Mouse (Mus musculus) liver, embryonic 14.5 days (tissue): ENCODE measurements around the gene Hif3a. TPM values are rescaled to one million over a fixed set of nuclear protein-coding genes. Genes with fewer than 3 reads are reported as not detected.

Experiments
- ATAC-seq: fragments of 200-750 bp; cut with Nextera tagmentation; 2 replicates; pipeline ENCODE4 v1.8.0; 2017; ENCODE audit warnings: moderate number of reproducible peaks, mild to moderate bottlenecking, moderate library complexity; ENCODE audit not compliant: insufficient read depth
- DNase-seq, 3 experiments: peaks; one replicate each; pipeline ENCODE4 v3.0.0-alpha.2; 2012 to 2013; ENCODE audit warnings: low read depth in 3 of 3, low spot score in 3 of 3
- H3K27ac ChIP-seq: fragments of 300-500 bp; sonication (generic); 2 replicates; pipeline ENCODE4 v1.5.1; 2014; ENCODE audit warnings: moderate library complexity, mild to moderate bottlenecking, control low read depth, inconsistent platforms
- H3K27me3 ChIP-seq: fragments of 300-500 bp; sonication (generic); 2 replicates; pipeline ENCODE4 v1.6.1; 2014; ENCODE audit warnings: mild to moderate bottlenecking, low read length, moderate library complexity; ENCODE audit not compliant: control insufficient read depth, insufficient read depth
- H3K36me3 ChIP-seq: fragments of 300-500 bp; sonication (generic); replicated peaks from 2 replicates; pipeline ENCODE4 v1.6.1; 2014; ENCODE audit warnings: low read depth; ENCODE audit not compliant: control insufficient read depth, insufficient read depth
- H3K4me1 ChIP-seq, 2 experiments: fragments of 200-500 bp in 1 of 2; fragments of 300-500 bp in 1 of 2; sonication (generic) in 1 of 2; replicated peaks; 2 replicates each; pipeline ENCODE4 v1.6.1; 2012 to 2014; ENCODE audit warnings: antibody characterized with exemption in 1 of 2, inconsistent platforms in 1 of 2, low read length in 1 of 2; ENCODE audit not compliant: control insufficient read depth in 2 of 2, insufficient read depth in 2 of 2
- H3K4me2 ChIP-seq: fragments of 300-500 bp; sonication (generic); 2 replicates; pipeline ENCODE4 v1.6.1; 2014; ENCODE audit warnings: low read depth, mild to moderate bottlenecking, control low read depth, moderate library complexity
- H3K4me3 ChIP-seq, 2 experiments: fragments of 200-500 bp in 1 of 2; fragments of 300-500 bp in 1 of 2; sonication (generic) in 1 of 2; 2 replicates each; pipeline ENCODE4 v1.5.1; 2012 to 2014; ENCODE audit warnings: low read depth in 2 of 2, low read length in 2 of 2, mild to moderate bottlenecking in 2 of 2, control low read depth in 1 of 2, inconsistent platforms in 1 of 2, moderate library complexity in 1 of 2; ENCODE audit not compliant: insufficient read depth in 1 of 2
- H3K9ac ChIP-seq: fragments of 300-500 bp; sonication (generic); replicated peaks from 2 replicates; pipeline ENCODE4 v1.6.1; 2014; ENCODE audit warnings: mild to moderate bottlenecking, control low read depth, moderate library complexity
- H3K9me3 ChIP-seq: fragments of 300-500 bp; sonication (generic); 2 replicates; pipeline ENCODE4 v1.6.1; 2016; ENCODE audit warnings: low read length, mixed read lengths; ENCODE audit not compliant: control insufficient read depth
- CTCF ChIP-seq: IDR thresholded peaks from 2 replicates; pipeline ENCODE4 v1.5.1; 2016; ENCODE audit warnings: antibody characterized with exemption, low read depth, control low read depth
- EP300 ChIP-seq: IDR thresholded peaks from 2 replicates; pipeline ENCODE4 v1.6.1; 2016; ENCODE audit warnings: antibody characterized with exemption, low read depth
- WGBS: fragments of 180-500 bp; shearing (Covaris S2); extraction: QIAGEN DNeasy Blood & Tissue Kit; methylation state at CpG from one replicate; pipeline ENCODE4 v1.1.7; 2014; ENCODE audit not compliant: insufficient replicate concordance; 5-methylcytosine and 5-hydroxymethylcytosine counted together
- polyA plus RNA-seq, 2 experiments: library from polyadenylated mRNA; depleted of rRNA in 1 of 2; stranded (reverse) in 1 of 2; unstranded in 1 of 2; fragments of >200 nt; fragmentation: Nextera tagmentation in 1 of 2; extraction: Ambion mirVana in 1 of 2; gene quantifications; 2 replicates each; pipeline versions ENCODE4 v1.2.1 to v1.2.3; 2012 to 2014

Hif3a gene
- polyA plus RNA-seq, 2 experiments, result 9.8 to 22.8 TPM

- H3K4me2 ChIP-seq, result no peak overlapping the region
- 57% methylated on average over 18 of the region's 18 CpGs for WGBS
- no peak overlapping the region for H3K9ac ChIP-seq
- DNase-seq (no peak), ATAC-seq (no peak)
- no peak overlapping the region for H3K27ac ChIP-seq
- H3K9me3 ChIP-seq, result no peaks in the 10 kb centered on the region
- H3K36me3 ChIP-seq, result no peaks in the 10 kb centered on the region
- TF ChIP-seq CTCF (no peak), EP300 (no peak)
- no peak overlapping the region for H3K4me3 ChIP-seq
- H3K27me3 ChIP-seq, result peaks cover 2% of the 10 kb centered on the region; the same call in 1 of the 2 replicates
- H3K4me1 ChIP-seq, result peaks cover 0 to 22% of the 10 kb centered on the region in 2 experiments; a peak in 3 of 4 replicates
Measured at GRCm38 (mm10) chr7:16991681-16992450, 70.4 kb downstream of the Hif3a start.

GRCm38 (mm10) chr7:16990006-16990744 lies 72.1 kb downstream of the Hif3a start:
- peak overlapping the region; percentile 28; the same call in 1 of the 2 replicates for H3K4me2 ChIP-seq
- H3K36me3 ChIP-seq, result no peaks in the 10 kb centered on the region
- peaks cover 0 to 22% of the 10 kb centered on the region in 2 experiments; a peak in 2 of 4 replicates for H3K4me1 ChIP-seq
- no peaks in the 10 kb centered on the region for H3K9me3 ChIP-seq
- peaks cover 2% of the 10 kb centered on the region; the same call in 1 of the 2 replicates for H3K27me3 ChIP-seq
- H3K4me3 ChIP-seq, result no peak overlapping the region
- ATAC-seq (no peak), DNase-seq (no peak)
- H3K27ac ChIP-seq, result no peak overlapping the region
- WGBS, result 18% methylated on average over 15 of the region's 15 CpGs
- H3K9ac ChIP-seq, result peak overlapping the region; percentile 6; the same call in 1 of the 2 replicates
- TF ChIP-seq CTCF, result no peak
- no peak for TF ChIP-seq EP300

- ATAC-seq, result no peak
- no peaks in the 10 kb centered on the region for H3K9me3 ChIP-seq
- TF ChIP-seq CTCF, result no peak
- TF ChIP-seq EP300, result no peak
- H3K9ac ChIP-seq, result no peak overlapping the region
- DNase-seq, result no peak
- H3K27ac ChIP-seq, result no peak overlapping the region
- H3K4me3 ChIP-seq, result no peak overlapping the region
- no peaks in the 10 kb centered on the region for H3K27me3 ChIP-seq
- H3K36me3 ChIP-seq, result no peaks in the 10 kb centered on the region
- no peak overlapping the region for H3K4me2 ChIP-seq
- WGBS, result 68% methylated on average over 3 of the region's 3 CpGs
- peaks cover 0 to 15% of the 10 kb centered on the region in 2 experiments; a peak in 2 of 4 replicates for H3K4me1 ChIP-seq
Measured at GRCm38 (mm10) chr7:16988405-16988804, 73.8 kb downstream of the Hif3a start.

- WGBS, result 62% methylated on average over 7 of the region's 7 CpGs
- no peak for DNase-seq
- Histone ChIP-seq H3K4me2 (no peak overlapping the region), H3K4me1 (peaks cover 0 to 13% of the 10 kb centered on the region in 2 experiments; a peak in 2 of 4 replicates), H3K36me3 (no peaks in the 10 kb centered on the region), H3K27ac (no peak overlapping the region), H3K27me3 (no peaks in the 10 kb centered on the region), H3K4me3 (no peak overlapping the region), H3K9me3 (no peaks in the 10 kb centered on the region), H3K9ac (no peak overlapping the region)
- no peak for ATAC-seq
- no peak for TF ChIP-seq CTCF
Measured at GRCm38 (mm10) chr7:16987541-16988149, 74.6 kb downstream of the Hif3a start.
